Mouse (Mus musculus) CD4-positive, CD25-positive, alpha-beta regulatory T cell, adult 4 months (primary cell): ENCODE results near the gene Gm4922. TPM values are rescaled to one million over a fixed set of nuclear protein-coding genes. Genes with fewer than 3 reads are reported as not detected.

ENCODE experiments used
- polyA plus RNA-seq, 2 experiments: library from polyadenylated mRNA; unstranded; fragments of 100-300 nt; shearing (Covaris generic); gene quantifications; one replicate each; pipeline ENCODE4 v1.2.1; 2017

Gm4922 gene
- polyA plus RNA-seq, 2 experiments from 2014 or later, result not detected

Other genes with a start within 250 kb of the Gm4922 start
- gene Hebp2, start 240.7 kb downstream of the Gm4922 start, polyA plus RNA-seq, result not detected
- under 1 TPM; 0.08 TPM for gene Arfgef3, start 42.8 kb downstream of the Gm4922 start, polyA plus RNA-seq
- under 1 TPM; 0.65 to 0.84 TPM for gene Perp, start 58.2 kb upstream of the Gm4922 start, polyA plus RNA-seq
- gene Tnfaip3, start 228.9 kb upstream of the Gm4922 start, polyA plus RNA-seq, result 10 to 100 TPM; 36.6 to 47.4 TPM